Mouse (Mus musculus) right cerebral cortex, postnatal 36 days (tissue): ENCODE measurements around the gene Nceh1.
"Not testable (repeated sequence)": the region's sequence is repeated elsewhere in the genome, so short reads cannot be mapped to it uniquely, and the experiment has no call there.

Experiments used
- DNase-seq, 2 experiments: peaks; one replicate each; pipeline ENCODE4 v3.0.0; 2022; ENCODE audit warnings: low spot score in 2 of 2, mixed read lengths in 1 of 2

Nceh1 gene

DNA sequence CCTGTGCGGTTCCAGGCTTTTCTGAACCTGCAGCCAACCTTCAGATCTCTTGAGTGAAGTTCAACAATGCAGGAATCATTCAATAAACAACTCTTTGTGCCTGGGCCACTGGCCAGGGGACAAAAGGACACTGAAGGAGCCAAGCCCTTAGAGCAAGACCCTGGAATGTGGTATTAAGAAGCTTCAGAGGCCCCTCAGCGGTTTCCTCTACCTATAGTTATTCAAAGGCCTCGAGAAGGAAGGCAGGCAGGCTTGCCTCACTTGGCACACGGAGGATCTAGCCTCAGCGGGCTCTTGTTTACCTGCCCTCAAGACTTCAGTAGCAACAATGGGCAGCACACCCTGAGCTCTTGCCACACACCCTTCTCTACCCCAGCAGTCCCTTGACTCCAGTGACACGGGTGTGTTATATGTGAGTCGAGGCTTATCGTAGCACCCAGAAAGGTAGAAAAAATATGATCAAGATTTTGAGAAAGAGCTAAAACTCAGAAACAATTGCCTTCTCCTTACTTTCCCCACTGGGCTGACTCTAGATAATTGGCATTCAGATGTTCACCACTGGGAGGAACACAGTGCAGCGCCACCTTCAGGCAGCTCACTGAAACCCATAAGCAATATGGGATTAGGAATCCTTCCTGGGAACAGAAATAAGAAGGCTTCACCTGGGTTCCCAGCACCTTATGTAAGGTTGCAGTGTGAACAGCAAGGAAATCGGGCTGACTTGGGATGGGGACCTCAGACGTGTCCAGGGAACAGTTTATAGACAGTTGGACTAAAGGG is 46.0 kb downstream of the Nceh1 start:
- no peak for DNase-seq

DNA sequence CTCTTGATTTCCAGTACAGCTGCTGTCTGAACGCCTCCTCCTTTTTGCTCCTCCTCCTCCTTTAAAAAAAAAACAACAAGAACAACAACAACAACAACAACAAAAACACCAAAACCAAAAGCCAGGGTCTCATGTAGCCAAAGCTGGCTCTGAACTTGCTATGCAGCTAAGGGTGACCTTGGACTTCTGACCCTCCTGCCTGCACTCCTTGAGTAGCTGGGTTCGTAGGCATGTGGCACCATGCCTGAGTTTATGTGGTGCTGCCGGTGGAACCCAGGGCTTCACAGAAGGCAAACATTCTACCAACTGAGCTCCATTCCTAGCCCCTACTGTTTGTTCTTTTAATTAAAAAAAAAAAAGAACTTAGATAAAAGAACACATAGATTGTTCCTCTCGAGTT is 50.6 kb downstream of the Nceh1 start:
- DNase-seq = no peak

DNA sequence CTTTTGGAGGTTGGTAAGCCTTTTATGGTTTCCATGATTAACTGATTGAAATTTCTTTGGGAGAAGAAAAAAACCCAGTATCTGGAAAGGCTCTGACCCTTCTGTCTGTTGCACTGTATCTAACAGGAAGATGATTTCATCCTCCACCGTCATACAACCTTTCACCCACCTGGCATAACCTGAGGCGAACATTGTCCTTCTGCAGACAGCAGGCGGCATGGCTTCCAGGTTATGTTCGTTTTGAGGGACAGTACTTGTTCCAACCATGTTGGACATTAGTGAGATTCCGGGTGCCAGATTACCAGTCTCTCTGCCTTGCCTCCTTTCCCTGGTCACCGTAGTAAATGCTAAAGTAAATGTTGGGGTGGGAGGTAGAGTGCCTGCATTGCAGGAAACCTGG is 51.1 kb downstream of the Nceh1 start:
- no peak for DNase-seq

- DNase-seq = no peak
Observed at GRCm38 (mm10) chr3:27234976-27235375, 52.2 kb downstream of the Nceh1 start.

DNA sequence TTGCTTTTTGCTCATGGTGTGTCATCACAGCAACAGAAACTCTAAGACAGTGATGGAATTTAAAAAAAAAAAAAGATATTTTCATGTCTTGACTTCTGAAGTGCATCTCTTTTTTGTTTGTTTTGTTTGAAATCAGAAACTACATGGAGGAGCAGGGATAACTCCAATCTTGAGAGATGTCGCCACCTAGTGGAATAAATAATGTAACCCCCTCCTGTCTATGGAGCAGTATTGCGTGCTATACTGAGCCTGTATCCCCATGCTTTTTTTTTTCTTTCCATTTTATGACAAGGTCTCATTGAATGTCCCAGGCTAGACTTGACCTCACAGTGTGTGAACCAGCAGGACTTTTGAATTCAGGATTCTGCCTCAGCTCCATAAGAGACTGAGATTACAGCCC is 54.5 kb downstream of the Nceh1 start:
- no peak for DNase-seq

- DNase-seq = no peak
Observed at GRCm38 (mm10) chr3:27238563-27238962, 55.8 kb downstream of the Nceh1 start.

DNA sequence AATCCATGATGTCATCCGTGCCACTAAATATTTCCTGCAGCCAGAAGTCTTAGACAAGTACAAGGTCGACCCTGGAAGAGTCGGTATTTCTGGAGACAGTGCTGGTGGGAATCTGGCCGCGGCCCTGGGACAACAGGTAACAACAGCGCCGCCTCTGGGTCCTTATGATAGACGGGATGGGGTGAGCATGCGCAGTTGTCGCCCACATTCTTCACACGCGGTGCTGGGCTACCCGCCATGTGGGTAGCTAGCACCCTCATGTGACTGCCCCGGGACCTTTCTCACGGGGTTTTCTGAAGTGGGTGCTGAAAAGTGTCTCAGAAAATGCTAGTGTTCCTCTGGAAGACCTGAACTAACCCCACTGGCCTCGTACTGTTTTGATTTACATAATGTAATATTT is 56.8 kb downstream of the Nceh1 start:
- no peak for DNase-seq

GRCm38 (mm10) chr3:27241864-27242263 is 59.1 kb downstream of the Nceh1 start:
- no peak for DNase-seq

GRCm38 (mm10) chr3:27246166-27246565 is 63.4 kb downstream of the Nceh1 start:
- no peak for DNase-seq

DNA sequence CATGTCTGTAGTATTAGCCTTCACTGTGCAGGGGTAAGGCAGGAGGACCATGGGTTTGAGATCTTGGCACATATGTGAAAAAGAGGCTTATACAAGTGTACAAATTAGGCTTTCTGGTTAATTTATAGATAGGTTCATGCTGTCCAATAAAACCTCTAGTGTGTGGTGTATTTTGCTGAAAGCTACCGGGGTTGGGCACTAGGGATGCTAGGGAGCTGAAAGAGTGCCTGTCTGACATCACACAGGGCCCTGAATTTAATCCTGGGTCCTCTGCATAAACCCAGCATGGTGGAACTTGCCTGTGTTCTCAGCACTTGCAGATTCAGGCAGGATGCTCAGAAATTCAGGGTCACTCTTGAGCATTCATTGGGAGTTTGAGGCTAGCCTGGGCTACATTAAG is 65.0 kb downstream of the Nceh1 start:
- no peak for DNase-seq

DNA sequence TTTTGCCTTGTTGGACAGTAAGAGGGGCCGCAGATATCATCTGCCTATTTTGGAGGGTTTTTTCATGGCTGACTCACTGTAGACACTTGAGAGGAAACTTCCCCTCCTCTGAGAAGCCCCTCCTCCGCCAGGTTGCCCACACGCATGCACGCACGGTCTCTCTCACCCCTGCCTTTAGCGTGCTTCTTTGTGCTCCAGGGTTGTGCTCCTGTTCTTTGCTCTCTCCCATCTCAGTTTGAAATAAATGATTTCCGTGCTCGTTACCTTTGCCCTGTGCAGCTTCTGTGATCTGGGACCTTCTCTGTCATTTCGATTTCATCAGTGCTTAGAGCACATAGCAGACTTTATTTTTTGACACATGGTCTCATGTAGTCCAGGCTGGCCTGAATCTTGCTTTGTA is 66.3 kb downstream of the Nceh1 start:
- DNase-seq = no peak

- no peak for DNase-seq
Observed at GRCm38 (mm10) chr3:27250936-27251335, 68.2 kb downstream of the Nceh1 start.

DNA sequence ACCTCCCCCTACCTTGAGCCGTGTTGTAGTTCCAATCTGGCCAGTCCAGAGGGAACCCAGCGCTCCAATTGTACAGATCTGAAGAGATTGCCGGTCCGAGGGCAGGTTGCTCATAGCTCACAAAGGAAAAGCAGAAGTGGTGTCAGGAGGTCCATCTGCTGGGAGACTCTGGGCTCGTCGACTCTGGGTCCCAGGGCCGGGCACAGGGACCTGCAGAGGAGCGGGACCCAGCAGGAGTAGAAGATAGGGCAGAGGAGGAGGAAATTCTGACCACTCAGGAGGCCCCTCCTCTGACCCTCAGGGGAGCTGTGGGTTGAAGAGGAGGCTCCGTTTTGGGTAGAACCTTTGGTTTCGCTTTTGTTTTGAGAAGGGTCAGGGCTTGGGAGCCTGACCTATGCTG is 75.7 kb downstream of the Nceh1 start:
- no peak for DNase-seq

DNA sequence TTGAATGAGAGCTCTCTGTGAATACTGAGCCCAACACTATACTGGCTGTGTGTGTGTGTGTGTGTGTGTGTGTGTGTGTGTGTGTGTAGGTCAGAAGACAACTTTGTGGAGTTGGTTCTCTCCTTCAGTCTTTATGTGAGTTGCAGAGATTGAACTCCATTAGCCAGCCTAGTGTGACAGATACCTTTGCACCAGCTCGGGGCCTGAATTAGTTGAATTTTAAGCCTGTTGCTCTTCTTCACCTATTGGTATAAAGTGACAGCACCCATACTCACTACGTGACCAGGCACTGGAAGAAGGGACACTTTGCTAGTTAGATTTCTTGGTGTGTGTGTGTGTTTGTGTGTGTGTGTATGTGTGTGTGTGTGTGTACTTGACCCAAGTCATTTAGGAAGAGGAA is 77.6 kb downstream of the Nceh1 start:
- DNase-seq = no peak

- DNase-seq = no peak
Observed at GRCm38 (mm10) chr3:27267327-27267726, 84.6 kb downstream of the Nceh1 start.

- no peak for DNase-seq
Observed at GRCm38 (mm10) chr3:27267887-27268286, 85.1 kb downstream of the Nceh1 start.

GRCm38 (mm10) chr3:27269151-27269550 is 86.4 kb downstream of the Nceh1 start:
- DNase-seq = no peak

DNA sequence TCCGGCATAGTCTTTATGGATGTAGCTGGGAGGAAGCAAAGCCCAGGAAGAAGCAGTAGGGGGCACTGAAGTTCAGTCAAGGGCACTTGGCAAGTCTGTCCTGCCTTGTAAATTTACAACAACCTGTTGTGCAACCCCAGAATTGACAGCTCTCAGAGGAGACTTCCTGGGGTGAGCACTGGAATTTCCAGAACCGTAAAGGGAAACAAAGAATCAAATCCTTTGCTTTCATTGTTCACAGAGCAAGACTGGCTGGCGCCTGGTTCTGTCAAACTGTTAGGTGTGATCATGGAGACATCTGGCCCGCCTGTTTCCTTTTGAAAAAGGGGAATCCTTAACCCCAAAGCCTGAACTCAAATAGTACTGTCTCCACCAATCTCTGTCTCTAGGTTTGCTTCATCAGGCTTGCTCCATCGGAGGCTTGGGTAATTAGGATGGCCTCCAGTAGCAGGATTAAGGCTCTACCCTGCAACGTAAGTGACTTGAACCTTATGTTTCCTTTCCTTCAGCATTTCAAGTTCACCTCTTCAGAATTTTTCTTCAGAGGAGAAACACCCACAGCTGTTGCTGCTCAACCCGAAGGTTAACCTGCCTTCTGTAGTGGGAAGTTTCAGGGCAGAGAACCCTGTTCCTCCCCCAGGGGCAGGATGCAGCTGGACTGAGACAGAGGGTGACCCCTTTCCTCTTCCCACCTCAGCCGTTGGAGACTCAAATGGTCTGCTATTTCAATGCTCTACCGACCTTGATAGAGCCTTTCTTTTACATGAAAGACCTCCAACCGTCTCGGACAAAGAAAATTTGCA is 87.6 kb downstream of the Nceh1 start:
- DNase-seq = no peak

DNA sequence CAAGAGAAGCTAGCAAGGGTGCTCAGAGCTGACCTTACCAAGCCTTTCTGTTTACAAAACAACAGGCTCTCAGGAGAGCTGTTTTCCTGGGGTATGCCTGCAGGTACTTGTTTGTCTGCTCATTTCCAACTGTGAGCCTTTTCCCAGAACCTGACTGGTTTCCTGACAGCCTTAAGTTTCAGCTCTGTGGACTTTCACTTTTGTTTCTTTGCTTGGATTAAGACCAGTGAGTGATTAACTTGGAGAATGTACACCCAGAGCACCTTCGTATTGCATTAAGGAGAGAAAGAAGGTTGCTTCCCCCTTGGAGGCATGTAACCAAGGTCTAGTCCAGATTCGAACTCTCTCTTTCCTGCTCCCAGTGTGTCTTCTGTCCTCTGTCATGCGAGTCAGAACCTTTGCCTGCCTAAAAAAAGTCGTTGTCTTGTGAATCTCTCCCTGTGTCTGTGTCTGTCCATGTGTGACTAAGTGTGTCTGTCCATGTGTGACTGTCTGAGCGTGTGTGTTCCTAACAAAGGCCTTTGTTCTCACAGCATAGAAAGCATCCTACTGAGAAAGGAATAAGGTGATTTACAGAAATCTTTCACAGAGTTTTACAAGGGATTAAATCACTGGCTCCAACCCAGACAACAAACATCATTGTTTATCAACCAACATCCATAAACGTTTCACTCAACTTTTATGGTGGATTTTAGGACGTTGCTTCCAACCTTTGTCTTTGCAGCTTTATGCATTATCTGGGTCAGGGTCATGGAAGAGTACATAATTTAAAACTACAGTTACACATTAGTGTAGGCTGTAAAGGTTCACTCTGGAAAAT is 90.4 kb downstream of the Nceh1 start:
- DNase-seq = no peak

DNA sequence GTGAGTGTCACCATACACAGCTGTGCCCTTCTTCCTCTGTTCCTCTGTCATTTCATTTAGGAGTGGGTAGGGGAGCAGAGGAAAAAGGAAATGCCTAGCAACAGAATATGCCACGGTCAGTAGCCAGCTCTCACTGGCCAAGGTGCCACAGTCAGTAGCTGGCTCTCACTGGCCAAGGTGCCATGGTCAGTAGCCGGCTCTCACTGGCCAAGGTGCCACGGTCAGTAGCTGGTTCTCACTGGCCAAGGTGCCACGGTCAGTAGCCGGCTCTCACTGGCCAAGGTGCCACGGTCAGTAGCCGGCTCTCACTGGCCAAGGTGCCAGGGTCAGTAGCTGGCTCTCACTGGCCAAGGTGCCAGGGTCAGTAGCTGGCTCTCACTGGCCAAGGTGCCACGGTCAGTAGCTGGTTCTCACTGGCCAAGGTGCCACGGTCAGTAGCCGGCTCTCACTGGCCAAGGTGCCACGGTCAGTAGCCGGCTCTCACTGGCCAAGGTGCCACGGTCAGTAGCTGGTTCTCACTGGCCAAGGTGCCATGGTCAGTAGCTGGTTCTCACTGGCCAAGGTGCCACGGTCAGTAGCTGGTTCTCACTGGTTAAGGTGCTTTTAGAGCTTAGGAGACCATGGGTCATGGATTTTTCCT is 96.6 kb downstream of the Nceh1 start:
- not testable (repeated sequence) for DNase-seq

DNA sequence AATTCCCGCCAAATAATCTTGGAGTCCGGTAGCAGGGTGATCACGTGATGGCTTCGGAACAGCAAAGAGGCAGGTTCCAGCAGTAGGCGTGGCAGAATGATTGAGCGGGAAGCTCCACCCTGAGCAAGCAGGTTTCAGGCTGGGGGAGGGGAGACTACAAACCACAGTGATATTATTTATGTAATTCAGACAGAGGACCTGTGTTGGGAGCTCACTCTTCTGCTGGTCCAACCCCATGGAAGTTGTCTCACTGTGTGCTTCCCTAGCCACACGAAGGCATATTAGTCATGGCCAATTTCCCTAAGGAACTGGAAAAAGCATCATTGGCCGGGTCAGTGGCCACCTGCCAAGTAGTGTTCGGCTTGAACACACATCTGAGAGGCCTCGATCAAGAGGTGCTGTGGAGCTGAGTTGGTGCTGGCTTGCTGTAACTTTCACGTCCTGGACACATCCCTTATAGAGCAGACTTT is 97.5 kb downstream of the Nceh1 start:
- no peak for DNase-seq
